Mouse (Mus musculus): ENCODE data around the gene Hoxd8. TPM values are rescaled to one million over a fixed set of nuclear protein-coding genes. Genes with fewer than 3 reads are reported as not detected.

Hoxd8 gene
- polyA plus RNA-seq, 1 experiment from 2014 or later: 0.66 TPM

DNA sequence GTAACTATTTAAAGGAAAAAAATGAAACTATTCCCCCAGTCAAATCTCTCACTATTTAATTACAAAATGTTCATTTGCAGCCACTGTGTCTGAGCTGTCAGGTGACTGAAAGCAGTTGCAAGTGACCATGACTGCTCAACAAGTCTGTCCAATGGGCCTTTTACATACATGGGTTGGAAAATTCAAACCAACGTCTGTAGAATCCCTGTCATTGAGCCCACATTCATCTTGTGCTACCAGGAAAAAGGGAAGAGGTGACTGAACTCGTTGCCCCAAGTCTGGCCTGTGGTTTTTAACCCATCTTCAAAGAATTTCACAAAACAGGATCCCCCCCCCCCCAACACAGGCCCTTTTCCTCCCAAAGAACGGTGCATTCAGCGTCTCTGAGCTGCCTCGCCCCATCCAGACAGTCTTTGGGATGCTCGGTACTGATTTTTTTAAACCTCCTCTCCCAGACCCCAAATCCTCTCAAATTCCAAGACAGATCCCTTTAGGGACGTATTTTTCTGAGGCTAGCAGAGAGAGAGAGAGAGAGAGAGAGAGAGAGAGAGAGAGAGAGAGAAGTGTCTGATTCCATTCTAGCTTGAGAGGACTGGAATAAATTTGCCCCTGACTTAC, 8.5 kb upstream of the Hoxd8 start:
- H3K27me3 ChIP-seq (replicated peaks; ENCODE audit: control insufficient read depth, insufficient read depth, low read length): peaks cover 73% of the 10 kb centered on the region
- peaks cover 3% of the 10 kb centered on the region; the same call in 1 of the 2 replicates for H3K9me3 ChIP-seq (ENCODE audit: control insufficient read depth, low read length)
- no peak overlapping the region for H3K4me3 ChIP-seq (ENCODE audit: low read length)
- no peak overlapping the region for H3K9ac ChIP-seq (ENCODE audit: low read depth, low read length)
- no peak overlapping the region for H3K27ac ChIP-seq (ENCODE audit: low read depth, low read length)
- 3% methylated on average over 7 of the region's 7 CpGs for WGBS
- no peaks in the 10 kb centered on the region for H3K36me3 ChIP-seq (ENCODE audit: control insufficient read depth, insufficient read depth, low read length)
- no peak overlapping the region for H3K4me2 ChIP-seq (ENCODE audit: low read length)
- peaks cover 10% of the 10 kb centered on the region; the same call in 1 of the 2 replicates for H3K4me1 ChIP-seq (ENCODE audit: control insufficient read depth, insufficient read depth, low read depth, low read length)
- no peak for ATAC-seq

DNA sequence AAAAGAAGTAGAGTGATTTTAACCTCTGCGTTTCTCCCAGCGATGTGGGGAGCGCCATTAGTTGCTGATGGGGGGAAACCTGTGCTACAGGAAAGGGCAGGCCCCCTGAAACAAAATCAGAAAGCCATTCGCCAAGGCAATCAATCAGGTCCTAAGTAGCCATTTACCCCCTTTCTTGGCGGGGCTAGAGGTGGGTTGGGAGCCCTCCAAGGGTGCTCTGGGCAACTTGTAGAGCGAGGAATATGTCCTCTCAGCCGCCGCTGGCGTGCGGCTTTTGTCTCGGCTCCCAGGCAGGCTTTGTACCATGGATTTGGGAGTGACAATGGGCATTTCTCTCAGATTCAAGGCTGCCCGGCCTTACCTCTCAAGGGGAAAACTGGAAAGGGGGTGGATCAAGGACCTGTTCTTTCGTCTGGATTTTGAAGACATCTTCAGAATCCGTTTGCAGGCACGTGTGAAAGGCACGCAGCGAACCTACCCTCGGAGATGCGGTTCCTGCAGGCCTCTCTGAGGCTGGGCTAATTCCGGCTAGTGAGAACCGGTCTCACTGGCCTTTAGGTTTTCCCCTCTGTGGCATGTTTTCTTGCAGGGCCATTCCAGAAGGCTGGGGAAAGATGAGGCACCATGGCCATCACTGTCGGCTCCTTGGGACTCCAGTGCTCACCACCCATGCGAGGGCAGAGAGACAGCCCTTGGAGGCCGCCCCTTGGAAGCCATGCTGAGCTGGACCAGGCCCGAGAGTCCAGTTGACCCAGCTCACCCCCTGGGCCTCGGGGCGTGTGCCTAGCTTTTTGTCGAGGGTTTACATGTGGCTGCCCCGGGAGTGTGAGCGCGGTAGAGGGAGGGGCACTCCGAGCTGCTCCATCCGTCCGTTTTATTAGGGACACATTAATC, 7.7 kb upstream of the Hoxd8 start:
- H3K4me1 ChIP-seq (ENCODE audit: control insufficient read depth, insufficient read depth, low read depth, low read length): peaks cover 10% of the 10 kb centered on the region; the same call in 1 of the 2 replicates
- no peak overlapping the region for H3K9ac ChIP-seq (ENCODE audit: low read depth, low read length)
- no peaks in the 10 kb centered on the region; the same call in 1 of the 2 replicates for H3K9me3 ChIP-seq (ENCODE audit: control insufficient read depth, low read length)
- H3K4me3 ChIP-seq (ENCODE audit: low read length): no peak overlapping the region
- no peaks in the 10 kb centered on the region for H3K36me3 ChIP-seq (ENCODE audit: control insufficient read depth, insufficient read depth, low read length)
- no peak overlapping the region for H3K27ac ChIP-seq (ENCODE audit: low read depth, low read length)
- no peak overlapping the region for H3K4me2 ChIP-seq (ENCODE audit: low read length)
- H3K27me3 ChIP-seq (replicated peaks; ENCODE audit: control insufficient read depth, insufficient read depth, low read length): peaks cover 69% of the 10 kb centered on the region
- ATAC-seq: no peak
- WGBS: 1% methylated on average over 34 of the region's 34 CpGs

- under 1% methylated on average over 43 of the region's 43 CpGs for WGBS
- Histone ChIP-seq H3K36me3 (ENCODE audit: control insufficient read depth, insufficient read depth, low read length) (no peaks in the 10 kb centered on the region), H3K27ac (ENCODE audit: low read depth, low read length) (no peak within 1 kb of the TSS), H3K9me3 (ENCODE audit: control insufficient read depth, low read length) (no peaks in the 10 kb centered on the region; the same call in 1 of the 2 replicates), H3K4me1 (ENCODE audit: control insufficient read depth, insufficient read depth, low read depth, low read length) (peaks cover 10% of the 10 kb centered on the region; the same call in 1 of the 2 replicates), H3K9ac (ENCODE audit: low read depth, low read length) (no peak within 1 kb of the TSS), H3K4me2 (ENCODE audit: low read length) (peak within 1 kb of the TSS; percentile 53), H3K27me3 (replicated peaks; ENCODE audit: control insufficient read depth, insufficient read depth, low read length) (peaks cover 59% of the 10 kb centered on the region), H3K4me3 (ENCODE audit: low read length) (peak within 1 kb of the TSS; percentile 29)
- peak; percentile 64; the same call in 1 of the 2 replicates for ATAC-seq
Observed at GRCm38 (mm10) chr2:74697567-74698121, 6.8 kb upstream of the Hoxd8 start, which contains the start of gene Hoxd9. Gene Hoxd9, plus strand, starts transcription at chr2:74697727.

DNA sequence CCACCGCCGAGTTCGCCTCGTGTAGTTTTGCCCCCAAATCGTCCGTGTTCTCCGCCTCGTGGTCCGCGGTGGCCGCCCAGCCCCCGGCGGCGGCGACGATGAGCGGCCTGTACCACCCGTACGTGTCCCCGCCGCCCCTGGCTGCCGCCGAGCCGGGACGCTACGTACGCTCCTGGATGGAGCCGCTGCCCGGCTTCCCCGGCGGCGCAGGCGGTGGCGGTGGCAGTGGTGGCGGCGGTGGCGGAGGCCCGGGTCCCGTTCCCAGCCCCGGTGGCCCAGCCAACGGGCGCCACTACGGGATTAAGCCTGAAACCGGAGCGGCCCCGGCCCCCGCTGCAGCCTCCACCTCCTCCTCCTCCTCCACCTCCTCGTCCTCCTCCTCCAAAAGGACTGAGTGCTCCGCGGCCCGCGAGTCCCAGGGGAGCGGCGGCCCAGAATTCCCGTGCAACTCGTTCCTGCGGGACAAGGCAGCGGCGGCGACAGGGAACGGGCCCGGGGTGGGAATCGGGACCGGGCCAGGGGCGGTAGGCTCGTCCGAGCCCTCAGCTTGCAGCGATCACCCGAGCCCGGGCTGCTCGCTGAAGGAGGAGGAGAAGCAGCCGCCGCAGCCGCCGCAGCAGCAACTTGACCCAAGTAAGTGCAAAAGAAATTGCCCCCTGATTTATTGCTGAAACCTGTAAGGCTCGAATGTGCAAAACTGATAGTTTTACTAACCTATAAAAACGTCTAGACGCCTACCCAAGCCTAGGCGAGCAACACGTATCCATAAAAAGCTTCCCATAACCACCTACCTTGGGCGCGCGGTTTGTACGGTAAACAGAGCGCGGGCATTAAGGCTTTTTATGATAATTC, 6.0 kb upstream of the Hoxd8 start:
- peak overlapping the region; percentile 29 for H3K4me3 ChIP-seq (ENCODE audit: low read length)
- peaks cover 10% of the 10 kb centered on the region; the same call in 1 of the 2 replicates for H3K4me1 ChIP-seq (ENCODE audit: control insufficient read depth, insufficient read depth, low read depth, low read length)
- under 1% methylated on average over 66 of the region's 86 CpGs for WGBS
- no peak overlapping the region for H3K9ac ChIP-seq (ENCODE audit: low read depth, low read length)
- no peaks in the 10 kb centered on the region for H3K36me3 ChIP-seq (ENCODE audit: control insufficient read depth, insufficient read depth, low read length)
- ATAC-seq: peak; percentile 50; the same call in 1 of the 2 replicates
- H3K9me3 ChIP-seq (ENCODE audit: control insufficient read depth, low read length): no peaks in the 10 kb centered on the region; the same call in 1 of the 2 replicates
- H3K4me2 ChIP-seq (ENCODE audit: low read length): peak overlapping the region; percentile 53
- H3K27me3 ChIP-seq (replicated peaks; ENCODE audit: control insufficient read depth, insufficient read depth, low read length): peaks cover 54% of the 10 kb centered on the region
- no peak overlapping the region for H3K27ac ChIP-seq (ENCODE audit: low read depth, low read length)

DNA sequence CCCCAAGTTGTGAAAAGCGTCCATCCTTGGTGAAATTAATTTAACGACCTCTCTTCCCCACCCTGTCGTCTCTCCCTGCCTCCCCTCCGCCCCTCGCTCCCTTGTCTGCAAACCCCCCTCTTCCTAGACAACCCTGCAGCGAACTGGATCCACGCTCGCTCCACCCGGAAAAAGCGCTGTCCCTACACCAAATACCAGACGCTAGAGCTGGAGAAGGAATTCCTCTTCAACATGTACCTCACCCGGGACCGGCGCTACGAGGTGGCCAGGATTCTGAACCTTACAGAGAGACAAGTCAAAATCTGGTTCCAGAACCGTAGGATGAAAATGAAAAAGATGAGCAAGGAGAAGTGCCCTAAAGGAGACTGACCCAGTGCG, 5.4 kb upstream of the Hoxd8 start:
- no peak for ATAC-seq
- H3K27ac ChIP-seq (ENCODE audit: low read depth, low read length): no peak overlapping the region
- peaks cover 10% of the 10 kb centered on the region; the same call in 1 of the 2 replicates for H3K4me1 ChIP-seq (ENCODE audit: control insufficient read depth, insufficient read depth, low read depth, low read length)
- H3K9me3 ChIP-seq (ENCODE audit: control insufficient read depth, low read length): no peaks in the 10 kb centered on the region; the same call in 1 of the 2 replicates
- H3K4me2 ChIP-seq (ENCODE audit: low read length): no peak overlapping the region
- 2% methylated on average over 17 of the region's 17 CpGs for WGBS
- H3K27me3 ChIP-seq (replicated peaks; ENCODE audit: control insufficient read depth, insufficient read depth, low read length): peaks cover 54% of the 10 kb centered on the region
- no peak overlapping the region for H3K9ac ChIP-seq (ENCODE audit: low read depth, low read length)
- H3K4me3 ChIP-seq (ENCODE audit: low read length): no peak overlapping the region
- H3K36me3 ChIP-seq (ENCODE audit: control insufficient read depth, insufficient read depth, low read length): no peaks in the 10 kb centered on the region

GRCm38 (mm10) chr2:74699664-74700545, 4.5 kb upstream of the Hoxd8 start:
- no peaks in the 10 kb centered on the region for H3K36me3 ChIP-seq (ENCODE audit: control insufficient read depth, insufficient read depth, low read length)
- no peak for ATAC-seq
- WGBS: 2% methylated on average over 23 of the region's 23 CpGs
- peaks cover 11% of the 10 kb centered on the region for H3K4me1 ChIP-seq (ENCODE audit: control insufficient read depth, insufficient read depth, low read depth, low read length)
- no peaks in the 10 kb centered on the region; the same call in 1 of the 2 replicates for H3K9me3 ChIP-seq (ENCODE audit: control insufficient read depth, low read length)
- no peak overlapping the region for H3K9ac ChIP-seq (ENCODE audit: low read depth, low read length)
- peaks cover 51% of the 10 kb centered on the region for H3K27me3 ChIP-seq (replicated peaks; ENCODE audit: control insufficient read depth, insufficient read depth, low read length)
- H3K4me2 ChIP-seq (ENCODE audit: low read length): no peak overlapping the region
- no peak overlapping the region for H3K4me3 ChIP-seq (ENCODE audit: low read length)
- H3K27ac ChIP-seq (ENCODE audit: low read depth, low read length): no peak overlapping the region

DNA sequence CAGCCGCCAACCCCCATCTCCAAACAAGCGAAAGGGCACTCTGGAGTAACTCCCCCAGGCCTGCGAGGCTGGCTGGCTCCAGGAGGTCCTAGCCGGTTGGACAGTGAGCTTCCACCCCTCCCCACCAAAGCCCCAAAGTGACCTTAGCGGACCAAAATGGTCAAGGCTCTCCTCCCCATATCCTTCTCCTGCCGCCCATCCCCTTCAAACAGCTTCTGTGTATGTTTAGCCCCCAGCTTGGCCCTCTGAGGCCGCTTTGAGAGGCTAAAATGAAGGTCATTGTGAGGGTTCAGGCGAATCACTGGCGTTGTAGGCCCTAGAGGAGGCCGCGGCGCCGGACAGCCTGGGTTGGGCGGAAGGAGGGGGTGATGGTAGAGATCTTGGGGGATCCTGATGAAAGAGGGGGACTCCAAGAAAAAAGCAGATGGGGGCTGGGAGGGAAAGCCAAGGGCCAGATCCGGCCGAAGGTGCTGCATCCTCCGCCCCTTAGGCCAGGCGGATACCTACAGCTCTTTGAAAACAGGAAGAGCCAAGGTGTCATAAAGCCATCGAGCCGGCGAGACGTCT, 3.8 kb upstream of the Hoxd8 start:
- H3K27ac ChIP-seq (ENCODE audit: low read depth, low read length): no peak overlapping the region
- no peak overlapping the region for H3K4me3 ChIP-seq (ENCODE audit: low read length)
- no peaks in the 10 kb centered on the region; the same call in 1 of the 2 replicates for H3K9me3 ChIP-seq (ENCODE audit: control insufficient read depth, low read length)
- peaks cover 18% of the 10 kb centered on the region for H3K4me1 ChIP-seq (ENCODE audit: control insufficient read depth, insufficient read depth, low read depth, low read length)
- ATAC-seq: no peak
- H3K27me3 ChIP-seq (replicated peaks; ENCODE audit: control insufficient read depth, insufficient read depth, low read length): peaks cover 47% of the 10 kb centered on the region
- 6% methylated on average over 22 of the region's 22 CpGs for WGBS
- no peak overlapping the region for H3K4me2 ChIP-seq (ENCODE audit: low read length)
- no peak overlapping the region for H3K9ac ChIP-seq (ENCODE audit: low read depth, low read length)
- H3K36me3 ChIP-seq (ENCODE audit: control insufficient read depth, insufficient read depth, low read length): no peaks in the 10 kb centered on the region
